In the genomic region with DNA sequence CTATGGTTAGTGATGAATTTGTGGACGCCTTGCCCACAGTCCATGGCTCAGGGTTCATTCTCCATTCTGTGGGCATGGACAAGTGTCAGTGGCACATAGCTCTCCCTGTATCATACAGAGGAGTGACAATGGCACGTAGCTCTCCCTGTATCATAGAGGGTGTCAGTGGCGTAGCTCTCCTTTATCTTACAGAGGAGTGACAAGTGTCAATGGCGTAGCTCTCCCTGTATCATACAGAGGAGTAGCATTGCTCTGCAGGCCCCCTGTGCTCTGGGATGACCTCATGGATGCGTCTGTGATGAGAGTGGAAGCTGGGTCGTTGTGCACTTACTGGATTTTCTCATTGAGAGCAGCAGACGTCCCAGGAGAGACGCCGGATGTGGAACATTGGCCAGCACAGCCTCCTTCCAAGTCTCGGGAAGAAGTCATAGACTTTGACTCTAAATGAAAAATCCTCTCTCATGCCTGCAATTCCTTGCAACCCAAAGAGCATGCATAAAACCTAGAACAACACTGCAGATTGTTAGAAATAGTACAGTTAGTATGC, we compare ENCODE assay signal across 23 mouse cellular contexts.
DNase-seq lines count a peak whose midpoint lies in the region.
"Had no signal": no experiment of that assay in that cellular context is flagged by ENCODE, and none has a peak within 500 bp of the region (broad histone marks: within the 10 kb centered on the region; RNA-seq: fewer than 3 reads in every experiment).

No protein-coding gene starts in this region.

- intact Hi-C loops in heart, postnatal 25 days (cut with DNase I), result no loop called here

- H3K4me1 ChIP-seq in heart, embryonic 10.5 days, result peaks cover 15% of the 10 kb centered on the region; the same call in 1 of the 2 replicates
- H3K4me1 ChIP-seq: embryonic facial prominence, embryonic 13.5 days; forebrain, embryonic 10.5 days; liver, embryonic 12.5 days had no signal

- DNase-seq in heart, adult 18-20 months, result peak; percentile 26 to 32
- no peak for DNase-seq in heart, postnatal 25 days (ENCODE audit: low spot score)
- DNase-seq in heart, adult 9 months (ENCODE audit: low spot score in 2 of 2), result peak; percentile 22 to 25
- peak; percentile 68 for DNase-seq in heart, embryonic 10.5 days (ENCODE audit: low spot score)
- DNase-seq in heart, postnatal 4 days, result peak; percentile 21
- no peak for DNase-seq in ovary, postnatal 36 days (ENCODE audit: low spot score)
- DNase-seq: adrenal gland, adult 2 months; adrenal gland, postnatal 36 days; B cell, adult 2 months; cerebellum, adult 18-20 months; cerebellum, postnatal 10 days; kidney, adult 8-10 months; kidney, postnatal 4 days; liver, postnatal 0 days; lung, postnatal 36 days; midbrain, embryonic 14.5 days; right cerebral cortex, adult 18-20 months; right cerebral cortex, postnatal 4 days had no signal

- no peaks in the 10 kb centered on the region for H3K9me3 ChIP-seq in heart, embryonic 10.5 days
- H3K9me3 ChIP-seq: embryonic facial prominence, embryonic 13.5 days; forebrain, embryonic 10.5 days; forebrain, embryonic 15.5 days; liver, embryonic 12.5 days had no signal

- H3K36me3 ChIP-seq in heart, embryonic 10.5 days, result no peaks in the 10 kb centered on the region
- H3K36me3 ChIP-seq: embryonic facial prominence, embryonic 13.5 days; forebrain, embryonic 15.5 days; liver, embryonic 12.5 days had no signal

- 56% methylated on average over 10 of the region's 10 CpGs for WGBS in heart, embryonic 10.5 days

- no peak overlapping the region for H3K4me3 ChIP-seq in heart, embryonic 10.5 days
- H3K4me3 ChIP-seq: embryonic facial prominence, embryonic 13.5 days; forebrain, embryonic 10.5 days; forebrain, embryonic 15.5 days; liver, embryonic 12.5 days had no signal

- H3K27me3 ChIP-seq in heart, embryonic 10.5 days (ENCODE audit: insufficient read depth, poor library complexity, severe bottlenecking), result no peaks in the 10 kb centered on the region
- H3K27me3 ChIP-seq: embryonic facial prominence, embryonic 13.5 days; forebrain, embryonic 15.5 days; liver, embryonic 12.5 days had no signal

- H3K27ac ChIP-seq in heart, embryonic 10.5 days, result no peak overlapping the region
- H3K27ac ChIP-seq: embryonic facial prominence, embryonic 13.5 days; forebrain, embryonic 10.5 days; forebrain, embryonic 15.5 days; kidney, postnatal 0 days; liver, embryonic 12.5 days had no signal

Comparison
In these comparisons a context has a peak if more than half of its experiments do, and no peak if none do; other contexts are left out.
1. DNase-seq: peak in heart, adult 18-20 months (2 of 2), heart, adult 9 months (2 of 2), heart, embryonic 10.5 days (single experiment) and heart, postnatal 4 days (single experiment); none in heart, postnatal 25 days (single experiment) and ovary, postnatal 36 days (single experiment).